Mouse (Mus musculus) left cerebral cortex, adult 18-20 months (tissue): ENCODE data around the gene Pi4k2a. TPM values are rescaled to one million over a fixed set of nuclear protein-coding genes. Genes with fewer than 3 reads are reported as not detected.

Experiments
- DNase-seq, 2 experiments: peaks; one replicate each; pipeline ENCODE4 v3.0.0; 2021 to 2022; ENCODE audit warnings: low spot score in 2 of 2, mixed read lengths in 1 of 2
- total RNA-seq, 2 experiments: library from RNA; stranded (reverse); gene quantifications; 2 replicates each; pipeline ENCODE4 v1.2.3; 2021

Pi4k2a gene
- total RNA-seq, 2 experiments from 2014 or later, result 68.9 to 69.7 TPM

GRCm38 (mm10) chr19:42157493-42158237 lies 67.4 kb downstream of the Pi4k2a start:
- DNase-seq, result no peak

DNA sequence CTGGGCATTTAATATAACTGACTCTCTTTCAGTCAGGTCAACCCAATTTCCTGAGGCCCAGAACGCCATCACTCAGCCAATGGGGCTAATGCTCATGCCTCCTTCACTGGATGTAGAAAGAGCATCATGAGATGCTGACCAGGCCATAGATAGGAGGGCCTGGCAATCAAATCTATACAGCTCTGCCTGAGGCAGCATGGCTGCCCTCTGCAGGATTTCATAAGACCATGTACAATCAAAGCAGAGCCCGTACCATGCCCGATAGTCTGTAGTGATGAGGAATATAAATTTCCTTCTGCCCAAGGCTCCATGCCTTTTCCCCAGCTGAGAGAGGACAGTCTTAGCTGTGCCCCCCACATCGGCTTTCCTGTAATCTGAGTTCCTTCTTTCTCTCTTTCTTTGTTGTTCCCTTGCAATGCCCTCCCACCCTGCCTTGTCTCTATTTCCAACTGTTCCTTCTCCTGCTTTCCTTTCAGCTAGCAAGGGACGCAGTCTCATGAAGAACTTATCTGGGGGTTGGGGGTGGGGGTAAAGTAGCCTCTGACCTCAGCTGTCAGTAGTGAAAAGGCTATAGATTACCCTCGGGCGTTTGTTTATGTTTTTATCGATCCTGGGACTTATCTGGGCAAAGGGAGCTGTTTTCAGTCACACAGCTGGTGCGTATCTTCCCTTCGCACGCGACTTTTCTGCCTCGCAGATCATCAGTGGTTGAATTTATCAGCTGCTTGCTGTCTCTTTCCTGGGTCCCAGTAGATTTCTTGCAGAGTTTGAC lies 68.2 kb downstream of the Pi4k2a start:
- no peak for DNase-seq

GRCm38 (mm10) chr19:42163764-42164163 lies 73.5 kb downstream of the Pi4k2a start, which contains the start of gene Zfyve27:
Gene Zfyve27, plus strand, starts transcription at chr19:42163951.
- DNase-seq, result no peak

DNA sequence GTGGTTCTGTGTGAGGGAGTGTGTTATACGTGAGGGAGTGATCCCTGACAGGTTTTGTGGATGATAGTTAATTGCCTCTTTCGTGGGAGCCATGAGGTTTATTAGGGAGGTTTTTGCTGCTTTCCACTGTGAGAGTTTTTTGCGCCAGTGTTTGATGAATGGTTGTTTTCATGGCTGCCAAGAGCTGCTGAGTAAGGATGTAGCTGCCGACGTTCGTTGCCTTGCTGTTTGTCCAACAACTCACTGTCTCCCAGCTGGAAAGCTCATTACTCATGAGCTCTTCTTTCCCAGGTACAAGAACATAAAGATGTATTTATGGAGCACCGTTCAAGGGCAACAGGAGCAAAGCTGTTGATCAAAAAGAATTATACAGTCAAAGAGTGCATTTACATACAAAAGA lies 73.9 kb downstream of the Pi4k2a start:
- DNase-seq, result no peak

DNA sequence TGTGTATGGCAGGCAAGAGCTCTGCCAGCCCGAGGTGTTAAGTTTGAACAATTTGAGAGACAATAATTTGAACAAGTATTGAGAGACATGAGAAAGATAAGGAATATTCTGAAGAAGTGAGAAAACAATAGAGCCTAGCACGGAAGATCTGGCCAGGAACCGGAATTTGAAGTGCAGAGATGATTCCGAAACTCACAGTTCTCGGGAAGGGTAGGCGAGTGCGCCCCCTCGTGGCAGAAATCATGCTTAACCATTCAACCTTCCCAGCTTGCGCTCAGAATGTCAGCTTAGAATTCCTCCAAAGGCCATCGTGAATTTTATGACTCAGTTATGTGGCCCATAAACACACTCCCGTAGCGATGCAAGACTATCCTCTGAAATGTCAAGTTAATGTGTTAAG lies 75.9 kb downstream of the Pi4k2a start:
- peak; percentile 88 to 95 for DNase-seq

GRCm38 (mm10) chr19:42166766-42167165 lies 76.5 kb downstream of the Pi4k2a start:
- no peak for DNase-seq

DNA sequence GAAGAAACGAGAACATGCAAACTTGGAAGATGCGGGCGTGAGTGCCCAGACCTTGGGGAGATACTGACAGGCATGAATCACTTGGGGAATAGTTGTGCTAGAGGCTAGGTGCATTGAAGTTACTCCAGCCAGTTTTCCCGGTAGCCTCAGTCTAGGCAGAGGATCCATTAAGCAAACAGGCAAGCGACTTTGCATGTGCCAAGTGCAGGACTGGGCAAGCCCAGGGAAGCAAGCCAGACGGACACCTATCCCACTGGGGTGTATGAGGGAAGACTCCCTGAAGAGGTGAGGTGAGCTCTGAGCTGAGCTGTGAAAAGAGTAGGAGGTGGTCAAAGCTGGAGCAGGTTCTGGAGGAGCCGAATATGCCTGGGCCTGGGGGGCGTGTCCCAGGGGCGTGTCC lies 77.2 kb downstream of the Pi4k2a start:
- no peak for DNase-seq

DNA sequence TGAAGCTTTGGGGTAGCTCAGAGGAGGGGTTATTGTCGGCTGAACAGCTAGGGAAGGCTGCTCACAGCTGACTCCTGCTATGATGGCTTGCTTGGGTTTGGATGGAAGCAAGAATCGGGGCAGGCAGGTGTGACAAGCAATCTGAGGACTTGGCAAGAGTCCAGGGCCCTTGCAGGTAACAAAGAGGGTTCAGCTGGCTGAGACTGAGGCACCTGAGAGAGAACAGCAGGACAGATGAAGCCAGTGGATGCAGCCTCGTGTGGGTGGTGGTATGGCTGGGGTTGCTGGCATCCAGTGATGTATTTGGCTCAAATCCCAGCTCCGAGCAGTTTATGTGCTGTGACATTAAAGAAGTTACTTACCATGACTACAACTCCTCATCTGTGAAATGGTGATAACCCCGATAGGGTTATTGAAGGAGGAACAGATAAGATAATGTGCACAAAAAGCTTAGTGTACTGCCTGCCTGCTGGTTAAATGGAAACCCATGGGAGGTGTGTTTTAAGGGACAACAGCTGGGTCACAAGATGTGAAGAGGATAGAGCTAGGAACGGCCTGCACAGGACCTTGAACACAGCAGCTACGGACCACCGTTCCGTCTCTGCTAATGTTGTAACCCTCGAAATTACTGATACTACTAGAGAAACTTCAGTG lies 79.2 kb downstream of the Pi4k2a start:
- DNase-seq, result no peak

GRCm38 (mm10) chr19:42170025-42170969 lies 80.0 kb downstream of the Pi4k2a start:
- peak; percentile 93 to 96 for DNase-seq

Other genes starting within 250 kb of the Pi4k2a start
- 1 to 10 TPM; 7.1 to 7.4 TPM for gene Frat2, start 242.3 kb upstream of the Pi4k2a start, total RNA-seq
- 10 to 100 TPM; 29.7 to 31.5 TPM for gene Rrp12, start 194.3 kb upstream of the Pi4k2a start, total RNA-seq
- 100 to 1,000 TPM; 593 to 606 TPM for gene Pgam1, start 178.5 kb upstream of the Pi4k2a start, total RNA-seq
- 10 to 100 TPM; 20.4 to 30.6 TPM for gene Exosc1, start 157.0 kb upstream of the Pi4k2a start, total RNA-seq
- 10 to 100 TPM; 42.7 to 49.4 TPM for gene Zdhhc16, start 157.0 kb upstream of the Pi4k2a start, total RNA-seq
- gene Mms19, start 109.3 kb upstream of the Pi4k2a start, total RNA-seq, result 10 to 100 TPM; 30.9 to 32.3 TPM
- 10 to 100 TPM; 12.0 to 12.2 TPM for gene Ubtd1, start 108.7 kb upstream of the Pi4k2a start, total RNA-seq
- gene Ankrd2, start 54.5 kb upstream of the Pi4k2a start, total RNA-seq, result under 1 TPM; 0.30 to 0.44 TPM
- gene Hoga1, start 44.9 kb upstream of the Pi4k2a start, total RNA-seq, result 1 to 10 TPM; 4.9 to 5.0 TPM
- gene 4933411K16Rik, start 38.2 kb upstream of the Pi4k2a start, total RNA-seq, result under 1 TPM; 0.53 to 0.73 TPM
- gene Morn4, start 4.1 kb upstream of the Pi4k2a start, total RNA-seq, result 10 to 100 TPM; 66.2 to 67.8 TPM
- gene Avpi1, start 38.6 kb downstream of the Pi4k2a start, total RNA-seq, result 10 to 100 TPM; 32.0 to 33.3 TPM
- 1 to 10 TPM; 8.3 to 8.6 TPM for gene Marveld1, start 56.9 kb downstream of the Pi4k2a start, total RNA-seq
- 10 to 100 TPM; 78.2 to 85.1 TPM for gene Zfyve27, start 73.5 kb downstream of the Pi4k2a start, total RNA-seq
- gene Sfrp5, start 111.8 kb downstream of the Pi4k2a start, total RNA-seq, result 1 to 10 TPM in 1 of 2 experiments, under 1 TPM in 1; 0.49 to 2.1 TPM
- gene Golga7b, start 157.1 kb downstream of the Pi4k2a start, total RNA-seq, result 100 to 1,000 TPM; 112 to 119 TPM